Mouse (Mus musculus): ENCODE data around the gene Zscan20.

Zscan20 gene

DNA sequence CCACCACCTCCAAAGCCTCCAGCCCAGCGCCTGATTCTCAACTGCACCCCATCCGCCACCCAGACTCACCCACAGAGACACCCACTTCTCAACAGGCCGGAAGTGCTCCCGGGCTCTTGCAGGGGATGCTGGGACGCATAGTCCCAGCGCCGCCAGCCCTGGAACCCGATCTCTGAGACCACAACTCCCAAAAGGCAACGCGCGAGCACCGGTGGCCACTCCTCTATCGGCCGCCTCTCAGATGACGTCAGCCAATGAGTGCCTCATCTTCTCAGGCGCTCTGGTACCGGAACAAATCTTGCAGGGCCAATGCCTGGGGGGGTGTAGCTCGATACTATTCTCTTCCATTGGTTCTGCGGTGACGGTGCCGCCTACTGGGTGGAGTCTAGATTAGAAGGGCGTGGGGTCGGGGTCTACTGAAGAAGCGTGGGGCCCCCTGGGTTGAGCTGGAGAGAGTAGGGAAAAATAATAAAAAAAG lies at the start of gene Zscan20:
Zscan20 (minus strand) TSS at position 174 of the 478 bp plus-strand sequence.
- DNase-seq (ENCODE audit: extremely low spot score, low spot score): peak; percentile 95

DNA sequence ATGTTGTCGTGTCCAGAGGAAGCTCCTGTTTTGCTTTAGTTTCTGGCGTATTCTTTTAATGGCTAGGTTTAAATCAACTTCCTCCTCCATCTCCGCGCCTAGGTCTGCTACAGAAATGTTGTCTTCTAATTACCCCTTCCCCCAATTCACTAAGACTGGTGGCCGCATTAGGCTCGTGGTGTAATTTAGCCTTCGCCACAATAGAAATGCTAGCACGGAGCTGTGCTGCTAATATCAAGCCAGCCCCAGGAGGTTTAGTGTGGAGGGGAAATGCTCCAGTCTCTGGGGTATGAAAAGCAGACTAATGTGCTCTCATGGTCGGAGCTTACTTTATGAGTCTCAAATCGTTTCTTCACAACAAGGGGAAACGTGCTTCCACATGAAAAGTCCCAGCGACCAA lies 45.5 kb upstream of the Zscan20 start:
- no peak for DNase-seq (ENCODE audit: extremely low spot score, low spot score)

DNA sequence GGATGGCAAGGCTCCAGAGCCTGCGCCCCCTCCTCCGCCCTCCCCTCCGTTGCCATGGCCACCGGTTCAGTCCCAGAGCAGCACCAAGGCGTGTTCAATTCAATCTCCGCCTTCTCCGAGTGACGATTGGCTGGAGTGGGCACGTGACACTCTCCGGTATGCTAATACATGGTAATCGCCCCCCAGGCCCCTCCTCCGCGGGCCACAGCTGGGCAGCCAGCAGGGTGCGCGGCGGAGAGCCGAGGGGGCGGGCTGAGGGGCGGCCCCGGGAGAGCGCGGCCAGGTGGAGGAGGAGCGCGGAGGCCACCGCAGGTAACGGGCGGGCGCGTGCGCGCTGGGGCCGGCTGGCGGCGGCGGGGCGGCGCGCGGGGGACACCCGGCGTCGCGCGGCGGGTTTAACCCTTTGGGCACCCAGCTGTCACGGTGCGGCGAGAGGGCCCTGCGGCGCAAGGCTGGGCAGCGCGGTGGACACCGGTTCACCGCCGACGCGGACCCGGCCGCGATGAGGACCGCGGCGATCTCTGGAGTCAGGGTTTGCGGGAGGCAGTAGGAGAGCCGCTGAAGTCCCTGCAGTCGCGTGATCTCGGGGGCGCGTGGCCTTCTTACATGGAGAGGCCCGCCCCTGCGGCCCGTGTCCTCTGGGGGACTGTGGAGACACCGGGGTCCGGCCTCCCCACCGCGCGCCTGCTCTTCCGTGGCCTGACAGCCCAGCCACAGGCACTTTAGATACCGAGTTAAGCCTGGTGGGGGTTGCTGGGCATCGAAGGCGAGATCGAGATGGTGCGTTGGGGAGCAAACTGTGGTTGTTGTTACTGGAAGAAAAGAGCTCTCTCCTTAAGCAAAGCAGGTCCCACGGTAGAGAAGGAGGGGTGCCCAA lies 44.8 kb upstream of the Zscan20 start, which contains the start of gene Phc2:
Phc2 (plus strand) TSS at position 198 of the 877 bp plus-strand sequence.
- peak; percentile 95 for DNase-seq (ENCODE audit: extremely low spot score, low spot score)

DNA sequence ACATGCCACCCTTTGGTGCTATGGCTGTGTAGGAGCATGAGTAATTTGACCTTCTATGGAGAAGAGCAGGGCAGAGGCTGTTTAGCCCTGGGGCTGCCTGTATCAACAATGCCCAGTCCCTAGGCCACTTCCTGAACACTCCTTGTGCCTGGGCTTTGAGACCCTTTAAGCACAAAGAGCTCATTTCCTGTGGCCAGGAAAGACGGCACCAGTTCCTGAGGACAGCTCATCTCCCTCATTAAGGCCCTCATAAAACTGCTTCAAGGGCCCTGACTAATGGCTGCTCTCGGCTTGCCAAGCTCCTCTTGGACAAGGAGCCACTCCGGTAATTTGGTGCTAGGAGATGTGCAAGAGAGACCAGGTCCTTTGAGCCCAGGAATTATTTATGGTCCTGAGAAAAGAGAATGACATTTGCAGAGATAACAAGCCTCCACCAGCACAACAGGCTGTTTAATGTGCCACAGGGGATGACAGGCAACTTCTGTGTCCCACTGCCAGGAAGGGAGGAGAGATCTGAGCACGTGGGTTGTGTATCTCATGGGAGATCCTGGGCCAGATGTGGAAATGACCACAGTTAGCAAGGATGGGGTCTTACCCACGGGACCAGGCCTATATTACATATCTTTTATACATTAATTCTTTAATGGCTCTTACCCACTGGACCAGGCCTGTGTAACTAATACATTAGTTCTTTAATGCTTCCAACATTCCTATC lies 42.8 kb upstream of the Zscan20 start:
- no peak for DNase-seq (ENCODE audit: extremely low spot score, low spot score)

DNA sequence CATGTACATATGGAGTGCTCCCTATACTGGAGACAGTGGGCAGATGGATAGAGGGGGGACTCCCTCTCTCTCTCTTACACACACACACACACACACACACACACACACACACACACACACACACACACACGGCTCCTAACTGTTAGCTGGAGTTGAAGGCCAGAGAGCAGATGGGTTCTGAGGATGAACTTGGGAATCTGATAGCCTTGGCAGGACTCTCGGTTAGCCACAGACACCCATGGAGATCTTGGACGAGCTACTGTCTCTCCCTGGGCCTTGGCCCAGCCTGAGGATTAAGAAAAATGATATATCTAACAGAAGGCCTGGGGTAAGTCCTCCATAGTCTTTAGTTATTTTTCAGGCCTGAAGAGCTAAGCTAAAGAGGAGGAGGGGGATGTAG lies 41.6 kb upstream of the Zscan20 start:
- no peak for DNase-seq (ENCODE audit: extremely low spot score, low spot score)

DNA sequence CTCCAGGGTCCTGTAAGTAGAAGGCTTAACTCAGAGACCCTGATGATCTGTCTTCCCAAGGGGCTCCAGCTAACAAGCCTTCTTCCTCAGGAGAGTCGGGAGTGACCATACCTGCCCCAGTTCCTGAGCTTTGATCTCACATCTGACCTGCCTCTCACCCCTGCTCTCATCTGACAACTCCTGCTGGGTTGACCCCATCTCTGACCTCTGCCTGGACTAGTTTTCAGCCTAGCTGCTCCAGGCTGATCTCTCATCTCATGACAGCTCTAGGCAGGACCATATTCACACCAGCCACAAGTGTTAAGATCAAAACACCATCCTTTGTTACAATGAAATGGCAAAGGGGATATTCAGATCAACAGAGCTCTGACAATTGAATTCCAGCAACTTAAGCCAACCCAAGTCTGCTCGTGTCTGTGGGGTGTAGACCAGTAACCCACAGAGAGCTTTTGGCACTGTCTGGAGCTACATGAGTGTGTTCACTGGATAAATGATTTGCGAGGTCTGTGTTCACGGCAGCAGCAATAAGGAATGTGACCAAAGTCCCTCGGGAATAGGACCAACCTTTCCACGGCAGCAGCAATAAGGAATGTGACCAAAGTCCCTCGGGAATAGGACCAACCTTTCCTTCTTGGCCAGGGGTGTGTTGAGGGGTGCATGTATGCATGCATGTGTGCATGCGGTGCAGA lies 38.8 kb upstream of the Zscan20 start:
- no peak for DNase-seq (ENCODE audit: extremely low spot score, low spot score)

DNA sequence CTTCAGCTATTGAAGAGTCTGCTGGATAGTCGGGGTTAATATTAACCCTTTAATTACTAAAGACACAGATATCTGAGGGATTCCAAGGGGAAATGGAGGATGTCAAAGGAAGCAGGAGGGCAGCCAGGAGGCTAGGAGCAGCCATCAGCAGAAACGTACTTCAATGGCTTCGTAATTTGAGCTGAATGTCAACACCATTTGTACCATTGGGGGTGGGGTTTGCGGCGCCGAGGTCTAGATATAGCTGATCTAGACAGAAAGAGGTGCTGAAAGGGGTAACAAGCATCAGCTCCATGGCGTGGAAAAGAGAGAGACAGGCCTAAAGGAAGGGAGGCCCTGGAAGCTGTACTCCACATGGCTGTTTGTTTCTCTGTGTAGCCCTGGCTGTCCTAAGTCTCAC lies 36.9 kb upstream of the Zscan20 start:
- no peak for DNase-seq (ENCODE audit: extremely low spot score, low spot score)

DNA sequence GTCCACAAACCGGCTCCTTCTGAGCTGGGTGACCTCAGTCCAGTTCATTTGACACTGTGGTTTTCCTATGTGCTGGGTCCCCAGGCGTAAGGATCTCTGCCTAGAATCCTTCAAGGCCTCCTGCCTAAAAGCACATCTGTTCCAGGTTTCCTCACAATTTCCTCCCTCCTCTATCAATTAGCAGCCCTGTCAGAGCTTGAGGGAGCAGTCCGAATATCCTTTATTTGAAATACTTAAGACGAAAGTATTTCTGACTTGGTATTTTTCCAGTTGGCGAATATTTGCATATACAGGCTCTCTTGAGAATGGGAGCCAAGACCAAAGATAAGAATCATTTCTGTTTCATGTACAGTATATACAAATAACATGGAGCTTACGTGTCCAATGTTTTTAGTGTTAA lies 36.0 kb upstream of the Zscan20 start:
- DNase-seq (ENCODE audit: extremely low spot score, low spot score): no peak

DNA sequence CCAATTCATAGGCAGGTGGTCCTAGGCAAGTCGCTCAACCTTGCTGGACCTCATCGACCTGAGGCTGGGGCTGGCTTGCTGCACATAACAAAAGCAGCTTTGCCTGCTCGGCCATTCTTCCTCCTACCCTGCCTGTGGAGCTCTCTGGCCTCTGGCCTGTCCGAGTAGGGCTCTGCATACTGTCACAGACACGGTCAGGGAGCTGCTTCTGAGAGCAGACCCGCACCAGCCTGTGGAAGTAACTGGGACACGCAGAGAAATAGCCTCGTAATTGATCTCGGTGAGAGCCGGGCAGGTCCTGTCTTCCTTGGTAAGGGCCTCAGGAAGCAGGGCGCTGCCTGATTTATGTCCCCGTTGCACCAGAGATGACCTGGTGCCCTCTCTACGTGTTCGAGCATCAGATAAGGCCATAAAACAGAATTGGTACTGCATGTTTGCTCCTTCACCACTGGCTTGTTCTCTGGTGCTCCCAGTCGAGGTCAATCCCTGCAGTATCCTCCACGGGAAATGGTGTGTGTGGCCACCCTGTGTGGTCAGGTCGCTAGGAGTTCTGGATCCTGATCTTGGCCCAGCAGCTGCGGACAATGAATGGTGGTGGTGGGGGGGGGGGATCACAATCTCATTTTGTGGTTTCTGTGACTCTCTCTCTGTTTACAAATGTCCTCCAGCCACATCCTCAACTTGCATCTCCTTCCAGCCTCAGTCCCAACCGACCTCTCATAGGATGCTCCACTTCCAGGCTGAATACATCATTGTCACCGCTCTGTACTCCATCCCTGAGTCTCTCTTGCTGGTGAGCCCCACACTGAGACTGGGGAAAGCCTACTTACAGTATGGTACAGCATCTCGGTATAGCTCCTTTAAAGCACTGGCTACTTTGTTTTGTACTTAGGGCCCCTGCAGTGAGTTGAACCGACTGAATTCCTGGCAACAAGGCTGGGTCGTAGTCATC lies 32.1 kb upstream of the Zscan20 start:
- peak; percentile 42 for DNase-seq (ENCODE audit: extremely low spot score, low spot score)

DNA sequence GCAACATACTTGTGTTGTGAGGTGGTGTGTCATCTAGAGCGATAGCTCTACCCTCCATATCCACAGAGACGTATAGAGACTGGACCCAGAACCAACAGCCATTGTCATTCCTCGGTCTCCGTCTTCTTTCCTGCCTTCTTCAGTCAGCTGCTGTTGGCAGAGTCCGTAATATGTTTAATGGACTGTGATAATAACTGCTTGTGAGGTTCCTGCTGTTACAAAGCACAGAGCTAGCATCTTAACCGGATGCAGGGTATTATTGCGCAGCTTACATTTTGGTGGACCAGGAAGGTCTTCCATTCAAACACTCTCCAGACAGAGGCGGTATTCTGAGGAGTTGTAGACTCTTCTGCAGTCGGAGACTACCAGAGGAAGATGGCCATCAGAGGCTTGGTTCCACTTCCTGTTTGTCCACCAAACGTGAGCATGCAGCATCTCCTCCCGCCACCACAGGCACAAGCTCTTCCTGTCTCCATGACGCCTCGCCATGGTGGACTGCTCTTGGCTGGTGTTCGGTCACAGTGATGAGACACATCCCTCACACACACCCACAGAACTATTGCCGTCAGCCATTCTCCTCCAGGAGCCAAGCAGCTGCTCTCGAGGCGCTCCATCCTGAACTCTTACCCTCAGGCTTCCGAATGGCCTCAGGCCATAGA lies 28.5 kb upstream of the Zscan20 start:
- DNase-seq (ENCODE audit: extremely low spot score, low spot score): no peak

DNA sequence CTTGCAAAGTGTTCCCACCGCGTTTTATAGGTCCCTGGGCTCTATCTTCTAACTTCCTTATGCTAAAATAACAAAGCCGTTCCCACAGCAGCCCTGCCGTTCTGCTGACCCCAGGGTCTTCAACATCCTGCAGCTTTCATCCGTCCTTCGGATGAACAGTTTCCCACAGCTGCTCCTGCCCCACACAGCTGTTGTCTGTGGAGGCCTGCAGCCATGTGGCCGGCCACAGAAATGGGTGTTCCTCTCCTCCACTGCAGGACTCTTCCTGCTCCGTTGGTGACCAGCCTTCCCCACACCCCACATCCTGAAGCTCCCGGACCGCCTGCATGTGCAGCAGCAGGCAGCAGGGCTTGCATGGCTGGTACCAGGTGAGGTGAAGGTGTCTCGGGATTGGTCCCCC lies 27.4 kb upstream of the Zscan20 start:
- DNase-seq (ENCODE audit: extremely low spot score, low spot score): no peak

DNA sequence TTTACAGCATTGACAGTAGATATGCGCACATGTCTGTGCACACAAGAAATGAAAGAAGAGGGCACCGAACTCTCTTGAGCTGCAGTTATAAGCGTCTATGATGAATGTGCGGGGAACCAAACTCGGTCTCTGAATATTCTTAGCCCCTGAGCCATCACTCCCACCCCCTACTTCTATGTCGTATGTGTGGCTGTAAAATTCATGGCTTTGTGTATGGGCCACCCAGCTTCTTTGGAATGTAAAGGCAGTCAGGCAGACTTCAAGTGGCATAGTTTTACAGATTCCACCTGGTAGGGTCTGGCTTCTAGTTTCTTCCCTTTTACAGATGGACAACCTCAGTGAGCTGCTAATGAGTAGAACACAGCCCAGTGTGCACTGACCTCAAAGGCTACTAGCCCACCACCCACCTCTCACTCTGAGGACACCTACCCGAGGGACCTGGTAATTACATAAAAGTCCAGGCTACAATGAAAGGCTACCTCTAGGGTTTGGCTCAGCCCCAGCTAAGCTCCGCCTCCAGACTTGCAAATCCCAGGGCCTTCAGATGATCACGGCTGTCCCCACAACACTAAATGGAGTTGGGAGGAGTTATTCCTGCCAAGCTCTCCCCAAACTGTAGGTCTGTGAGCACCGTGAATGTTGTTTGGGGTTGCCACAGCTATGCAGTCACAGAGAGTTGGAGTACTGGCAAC lies 26.1 kb upstream of the Zscan20 start:
- no peak for DNase-seq (ENCODE audit: extremely low spot score, low spot score)

DNA sequence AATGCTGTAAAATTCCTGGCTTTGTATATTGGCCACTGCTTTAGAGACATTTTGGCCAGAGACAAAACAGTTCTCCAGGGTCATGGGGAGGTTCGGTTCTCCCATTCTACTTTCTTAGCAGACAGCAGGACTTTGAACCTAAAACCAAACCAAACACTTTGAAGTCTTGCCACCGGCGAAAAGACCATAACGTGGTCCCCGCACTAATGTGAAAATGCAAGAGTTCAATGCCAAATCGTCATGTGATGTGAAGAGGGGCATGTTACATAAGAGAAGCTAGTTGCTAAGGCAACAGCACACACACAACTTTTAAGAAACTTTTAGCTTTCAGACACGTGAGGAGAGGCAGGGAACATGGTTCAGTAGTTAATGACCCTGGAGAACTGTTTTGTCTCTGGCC lies 25.6 kb upstream of the Zscan20 start:
- no peak for DNase-seq (ENCODE audit: extremely low spot score, low spot score)

DNA sequence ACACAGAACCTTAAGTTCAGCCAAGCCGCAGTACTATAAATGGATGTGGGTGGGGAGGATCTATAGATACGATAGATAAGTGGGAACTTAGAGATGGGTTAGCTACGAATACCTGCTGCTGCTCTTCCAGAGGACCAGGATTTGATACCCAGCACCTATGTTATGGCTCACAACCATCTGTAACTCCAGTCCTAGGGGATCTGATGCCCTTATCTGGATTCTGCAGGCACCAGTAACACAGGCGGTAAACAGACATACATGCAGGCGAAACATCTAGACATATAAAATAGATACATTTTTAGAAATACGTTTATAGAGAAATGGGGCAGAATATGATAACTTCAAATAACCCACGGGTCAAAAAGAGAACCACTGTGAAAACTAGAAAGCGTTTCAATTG lies 11.2 kb upstream of the Zscan20 start:
- no peak for DNase-seq (ENCODE audit: extremely low spot score, low spot score)

DNA sequence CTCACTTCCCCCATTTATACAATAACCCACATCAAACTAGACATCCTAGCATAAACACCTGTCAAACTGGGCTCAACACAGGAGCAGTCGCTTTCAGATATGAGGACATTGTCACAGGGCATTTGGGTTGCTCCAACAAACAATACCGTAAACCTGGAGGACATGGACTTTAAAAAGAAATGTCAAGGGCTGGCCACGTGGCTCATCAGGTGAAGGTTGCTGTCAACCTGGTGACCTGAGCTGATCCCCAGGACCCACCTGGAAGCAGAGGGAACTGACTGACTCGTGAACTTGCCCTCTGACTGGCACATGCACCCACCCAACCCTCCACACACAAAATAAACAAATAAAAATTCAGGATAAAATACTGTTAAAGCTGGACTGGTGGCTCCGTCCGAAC lies 10.7 kb upstream of the Zscan20 start:
- no peak for DNase-seq (ENCODE audit: extremely low spot score, low spot score)

DNA sequence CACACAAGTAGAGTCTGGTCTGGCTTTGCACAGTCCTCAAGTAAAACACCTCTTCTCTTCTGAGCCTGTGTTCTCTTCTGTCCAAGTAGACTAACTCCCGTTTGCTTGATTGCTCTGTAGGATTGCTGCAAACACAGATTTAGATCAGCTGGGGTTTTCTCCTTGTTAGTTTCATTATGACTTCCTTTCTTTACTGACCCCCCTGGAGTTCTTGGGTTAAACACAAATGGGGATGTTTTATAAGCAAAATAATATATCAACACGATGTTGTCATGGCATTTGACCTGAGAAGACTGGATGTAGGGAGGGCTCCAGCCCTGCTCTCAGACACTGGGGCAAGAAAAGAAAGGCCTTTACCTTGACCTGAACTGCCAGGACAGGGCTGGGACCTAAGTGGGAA lies 9.1 kb upstream of the Zscan20 start:
- DNase-seq (ENCODE audit: extremely low spot score, low spot score): no peak

DNA sequence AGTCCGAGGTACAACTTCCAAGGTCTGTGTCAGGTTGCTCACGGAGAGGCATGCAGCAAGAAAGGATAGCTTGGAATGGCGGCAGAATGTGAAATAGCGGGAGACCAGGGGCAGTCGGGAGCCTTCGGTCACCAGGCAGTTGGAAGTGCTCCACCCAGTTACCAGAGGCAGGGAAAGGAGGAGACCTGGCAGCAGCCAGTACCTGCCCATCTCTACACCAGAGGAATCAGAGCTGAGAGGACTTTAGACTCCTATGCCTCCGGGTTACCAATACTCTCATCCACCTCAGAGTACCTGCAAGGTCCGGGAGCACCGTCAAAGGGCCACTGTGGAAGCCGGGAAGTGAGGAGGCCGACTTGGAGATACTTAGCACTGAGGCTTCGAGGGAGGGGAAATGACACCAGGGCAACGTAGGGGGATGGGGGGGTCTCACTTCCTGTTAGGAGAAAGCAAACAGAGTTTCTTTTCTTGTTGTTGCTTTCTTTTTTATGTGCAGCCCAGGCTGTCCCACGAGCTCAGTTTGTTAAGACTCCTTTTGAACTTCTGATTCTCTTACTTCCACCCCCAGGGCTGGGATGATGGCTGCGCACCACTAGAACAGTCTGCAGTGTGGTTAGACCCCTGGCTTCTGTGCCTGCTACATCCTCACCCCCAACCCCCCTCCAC lies 8.5 kb upstream of the Zscan20 start, which contains the start of gene Tlr12:
Tlr12 (minus strand) TSS at position 374 of the 666 bp plus-strand sequence.
- no peak for DNase-seq (ENCODE audit: extremely low spot score, low spot score)

DNA sequence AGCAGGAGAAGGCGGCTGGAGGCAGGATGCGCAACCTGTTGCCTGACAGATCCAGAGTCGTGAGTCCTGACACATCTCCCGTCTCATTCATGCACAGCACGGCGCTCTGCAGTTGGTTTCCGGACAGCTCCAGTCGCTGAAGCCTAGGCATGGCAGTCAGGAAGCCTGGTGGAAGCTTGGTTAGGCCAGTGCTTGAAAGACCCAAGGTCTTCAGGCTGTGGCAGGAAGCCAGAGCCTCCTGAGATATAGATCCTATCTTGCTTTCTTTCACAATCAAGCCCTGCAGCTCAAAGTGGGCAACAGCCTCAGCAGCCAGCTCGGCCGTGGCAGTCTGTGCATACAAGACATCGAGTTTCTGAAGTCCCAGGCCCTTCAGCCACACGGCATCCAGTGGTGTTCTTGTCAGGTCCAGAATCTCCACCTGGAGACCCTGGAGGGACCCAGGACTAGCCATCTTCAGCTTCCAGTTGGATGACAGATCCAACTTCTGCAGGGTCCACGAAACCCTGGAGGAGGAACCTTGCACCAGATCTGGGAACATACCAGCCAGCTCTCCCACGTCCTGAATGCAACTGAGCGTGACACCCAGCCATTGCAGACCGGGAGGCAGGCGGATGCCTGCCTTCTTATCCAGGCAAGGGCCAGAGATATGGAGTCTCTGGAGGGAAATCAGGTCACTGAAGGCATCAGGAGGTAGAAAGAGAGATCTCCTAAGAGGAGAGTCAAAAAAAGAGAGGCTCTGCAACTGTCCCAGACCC lies 7.6 kb upstream of the Zscan20 start:
- no peak for DNase-seq (ENCODE audit: extremely low spot score, low spot score)

All from neural tube, embryonic 10.5 days (tissue).